Mouse (Mus musculus) liver, postnatal 0 days (tissue): ENCODE data around the gene Tceal3. TPM values are rescaled to one million over a fixed set of nuclear protein-coding genes. Genes with fewer than 3 reads are reported as not detected.
"Not testable (repeated sequence)": the region's sequence is repeated elsewhere in the genome, so short reads cannot be mapped to it uniquely, and the experiment has no call there.

Source experiments
- ATAC-seq: fragments of 200-750 bp; cut with Nextera tagmentation; 2 replicates; pipeline ENCODE4 v1.8.0; 2017; ENCODE audit warnings: mild to moderate bottlenecking, moderate library complexity
- DNase-seq: peaks from one replicate; pipeline ENCODE4 v3.0.0-alpha.2; 2016
- H3K27ac ChIP-seq: fragments of 300-500 bp; sonication (generic); 2 replicates; pipeline ENCODE4 v1.5.1; 2014; ENCODE audit warnings: antibody characterized with exemption, moderate library complexity, mild to moderate bottlenecking, low read depth
- H3K27me3 ChIP-seq: fragments of 300-500 bp; sonication (generic); 2 replicates; pipeline ENCODE4 v1.6.1; 2014; ENCODE audit warnings: low read length, control low read depth, mixed read lengths; ENCODE audit not compliant: insufficient read depth
- H3K36me3 ChIP-seq: fragments of 300-500 bp; sonication (generic); replicated peaks from 2 replicates; pipeline ENCODE4 v1.6.1; 2014; ENCODE audit warnings: mild to moderate bottlenecking, control low read depth, low read length, moderate library complexity, mixed read lengths; ENCODE audit not compliant: insufficient read depth
- H3K4me1 ChIP-seq: fragments of 300-500 bp; sonication (generic); 2 replicates; pipeline ENCODE4 v1.6.1; 2014; ENCODE audit warnings: antibody characterized with exemption, mild to moderate bottlenecking, control low read depth; ENCODE audit not compliant: insufficient read depth
- H3K4me2 ChIP-seq: fragments of 300-500 bp; sonication (generic); 2 replicates; pipeline ENCODE4 v1.6.1; 2014; ENCODE audit warnings: low read depth, mild to moderate bottlenecking, low read length, moderate library complexity, mixed read lengths
- H3K4me3 ChIP-seq: fragments of 300-500 bp; sonication (generic); 2 replicates; pipeline ENCODE4 v1.5.1; 2014; ENCODE audit warnings: low read depth, low read length
- H3K9ac ChIP-seq: fragments of 300-500 bp; sonication (generic); replicated peaks from 2 replicates; pipeline ENCODE4 v1.6.1; 2014; ENCODE audit warnings: mild to moderate bottlenecking, moderate library complexity
- H3K9me3 ChIP-seq: fragments of 300-500 bp; sonication (generic); 2 replicates; pipeline ENCODE4 v1.6.1; 2016; ENCODE audit warnings: mild to moderate bottlenecking, control low read depth, low read length, mixed read lengths
- CTCF ChIP-seq: sonication (generic); IDR thresholded peaks from 2 replicates; pipeline ENCODE4 v1.5.1; 2016; ENCODE audit warnings: antibody characterized with exemption, low read depth
- EP300 ChIP-seq: IDR thresholded peaks from 2 replicates; pipeline ENCODE4 v1.6.1; 2016; ENCODE audit warnings: antibody characterized with exemption, low read depth, mild to moderate bottlenecking
- WGBS: fragments of 180-500 bp; shearing (Covaris S2); extraction: QIAGEN DNeasy Blood & Tissue Kit; methylation state at CpG from one replicate; pipeline ENCODE4 v1.1.7; 2014; ENCODE audit not compliant: insufficient replicate concordance; 5-methylcytosine and 5-hydroxymethylcytosine counted together
- polyA plus RNA-seq: library from polyadenylated mRNA; unstranded; fragments of >200 nt; fragmentation: Nextera tagmentation; extraction: Ambion mirVana; gene quantifications from 2 replicates; pipeline ENCODE4 v1.2.1, GENCODE M21; 2015

Gene Tceal3
- polyA plus RNA-seq, 1 experiment from 2014 or later: not detected

GRCm38 (mm10) chrX:136607395-136607794, 16.8 kb downstream of the Tceal3 start:
- Histone ChIP-seq H3K36me3 (no peaks in the 10 kb centered on the region), H3K4me2 (no peak overlapping the region), H3K9ac (no peak overlapping the region), H3K27ac (no peak overlapping the region), H3K4me1 (no peaks in the 10 kb centered on the region), H3K4me3 (no peak overlapping the region), H3K27me3 (no peaks in the 10 kb centered on the region), H3K9me3 (no peaks in the 10 kb centered on the region)
- DNase-seq (no peak), ATAC-seq (no peak)
- WGBS: 77% methylated on average over 3 of the region's 3 CpGs
- TF ChIP-seq CTCF (no peak), EP300 (no peak)

- no peak overlapping the region for H3K4me3 ChIP-seq
- no peak overlapping the region for H3K9ac ChIP-seq
- WGBS: 54% methylated on average over 3 of the region's 3 CpGs
These were observed 20.7 kb downstream of the Tceal3 start for GRCm38 (mm10) chrX:136611346-136611745.

GRCm38 (mm10) chrX:136615889-136616288, 25.2 kb downstream of the Tceal3 start:
- not testable (repeated sequence) for DNase-seq, ATAC-seq, H3K36me3 ChIP-seq, H3K27ac ChIP-seq, H3K4me2 ChIP-seq, H3K9me3 ChIP-seq, H3K4me1 ChIP-seq, H3K27me3 ChIP-seq, H3K4me3 ChIP-seq, H3K9ac ChIP-seq
- 28% methylated on average over 2 of the region's 3 CpGs for WGBS

More at GRCm38 (mm10) chrX:136611346-136611745, 20.7 kb downstream of the Tceal3 start:
- TF ChIP-seq CTCF (no peak), EP300 (no peak)
- H3K4me2 ChIP-seq: no peak overlapping the region
- no peaks in the 10 kb centered on the region for H3K9me3 ChIP-seq
- ATAC-seq (no peak), DNase-seq (no peak)
- H3K36me3 ChIP-seq: no peaks in the 10 kb centered on the region
- no peaks in the 10 kb centered on the region for H3K4me1 ChIP-seq
- no peaks in the 10 kb centered on the region for H3K27me3 ChIP-seq
- no peak overlapping the region for H3K27ac ChIP-seq

- 40% methylated on average over 9 of the region's 9 CpGs for WGBS
- Histone ChIP-seq H3K9ac (no peak overlapping the region), H3K36me3 (no peaks in the 10 kb centered on the region), H3K4me2 (no peak overlapping the region), H3K27ac (no peak overlapping the region), H3K4me3 (no peak overlapping the region), H3K27me3 (no peaks in the 10 kb centered on the region), H3K9me3 (no peaks in the 10 kb centered on the region), H3K4me1 (no peaks in the 10 kb centered on the region)
- DNase-seq (peak; percentile 23), ATAC-seq (no peak)
- TF ChIP-seq EP300: no peak
- peak; percentile 53 for TF ChIP-seq CTCF
These were observed 34.4 kb downstream of the Tceal3 start for GRCm38 (mm10) chrX:136624905-136625569.

- DNase-seq: no peak
- no peak for ATAC-seq
These were observed 35.3 kb downstream of the Tceal3 start for GRCm38 (mm10) chrX:136625959-136626358.

GRCm38 (mm10) chrX:136635116-136635515, 44.5 kb downstream of the Tceal3 start:
- TF ChIP-seq EP300 (no peak), CTCF (no peak)
- H3K9me3 ChIP-seq: no peaks in the 10 kb centered on the region
- H3K36me3 ChIP-seq: no peaks in the 10 kb centered on the region
- H3K4me3 ChIP-seq: no peak overlapping the region
- ATAC-seq (no peak), DNase-seq (no peak)
- no peak overlapping the region for H3K27ac ChIP-seq
- H3K4me2 ChIP-seq: no peak overlapping the region
- no peaks in the 10 kb centered on the region for H3K4me1 ChIP-seq
- no peaks in the 10 kb centered on the region for H3K27me3 ChIP-seq
- H3K9ac ChIP-seq: no peak overlapping the region
- 71% methylated on average over 4 of the region's 4 CpGs for WGBS

More at GRCm38 (mm10) chrX:136625959-136626358, 35.3 kb downstream of the Tceal3 start:
- Histone ChIP-seq H3K27ac (no peak overlapping the region), H3K4me3 (no peak overlapping the region), H3K36me3 (no peaks in the 10 kb centered on the region), H3K4me1 (no peaks in the 10 kb centered on the region), H3K9me3 (no peaks in the 10 kb centered on the region), H3K27me3 (no peaks in the 10 kb centered on the region), H3K9ac (no peak overlapping the region), H3K4me2 (no peak overlapping the region)
- 62% methylated on average over 4 of the region's 4 CpGs for WGBS
- TF ChIP-seq EP300 (no peak), CTCF (no peak)
